Mouse (Mus musculus) hindbrain, embryonic 12.5 days (tissue): ENCODE data around the gene Dcst2. TPM values are rescaled to one million over a fixed set of nuclear protein-coding genes. Genes with fewer than 3 reads are reported as not detected.
A peak's percentile ranks its signal among the peaks of the same experiment; 100 is the strongest.

Source experiments
- ATAC-seq: fragments of 200-750 bp; cut with Nextera tagmentation; 2 replicates; pipeline ENCODE4 v1.8.0; 2017; ENCODE audit warnings: moderate TSS enrichment; ENCODE audit not compliant: low FRiP score
- H3K27ac ChIP-seq: fragments of 300-500 bp; sonication (generic); 2 replicates; pipeline ENCODE4 v1.5.1; 2016; ENCODE audit warnings: mild to moderate bottlenecking
- H3K27me3 ChIP-seq: fragments of 300-500 bp; sonication (generic); 2 replicates; pipeline ENCODE4 v1.6.1; 2016; ENCODE audit warnings: mild to moderate bottlenecking
- H3K36me3 ChIP-seq: fragments of 300-500 bp; sonication (generic); 2 replicates; pipeline ENCODE4 v1.6.1; 2016; ENCODE audit warnings: mild to moderate bottlenecking
- H3K4me1 ChIP-seq: fragments of 300-500 bp; sonication (generic); 2 replicates; pipeline ENCODE4 v1.6.1; 2016
- H3K4me2 ChIP-seq: fragments of 300-500 bp; sonication (generic); replicated peaks from 2 replicates; pipeline ENCODE4 v1.6.1; 2016; ENCODE audit warnings: mild to moderate bottlenecking
- H3K4me3 ChIP-seq: fragments of 300-500 bp; sonication (generic); 2 replicates; pipeline ENCODE4 v1.5.1; 2016; ENCODE audit warnings: mild to moderate bottlenecking
- H3K9ac ChIP-seq: fragments of 300-500 bp; sonication (generic); 2 replicates; pipeline ENCODE4 v1.6.1; 2016; ENCODE audit warnings: mild to moderate bottlenecking, moderate library complexity
- H3K9me3 ChIP-seq: fragments of 300-500 bp; sonication (generic); replicated peaks from 2 replicates; pipeline ENCODE4 v1.6.1; 2016; ENCODE audit warnings: mild to moderate bottlenecking
- WGBS: fragments of 180-500 bp; shearing (Covaris S2); methylation state at CpG from one replicate; pipeline ENCODE4 v1.1.7; 2016; 5-methylcytosine and 5-hydroxymethylcytosine counted together
- polyA plus RNA-seq: library from polyadenylated mRNA; unstranded; fragments of >200 nt; fragmentation: Nextera tagmentation; extraction: Ambion mirVana; gene quantifications from 2 replicates; pipeline ENCODE4 v1.2.1, GENCODE M21; 2016

The Dcst2 gene
- polyA plus RNA-seq, 1 experiment from 2014 or later, result 0.12 TPM

DNA sequence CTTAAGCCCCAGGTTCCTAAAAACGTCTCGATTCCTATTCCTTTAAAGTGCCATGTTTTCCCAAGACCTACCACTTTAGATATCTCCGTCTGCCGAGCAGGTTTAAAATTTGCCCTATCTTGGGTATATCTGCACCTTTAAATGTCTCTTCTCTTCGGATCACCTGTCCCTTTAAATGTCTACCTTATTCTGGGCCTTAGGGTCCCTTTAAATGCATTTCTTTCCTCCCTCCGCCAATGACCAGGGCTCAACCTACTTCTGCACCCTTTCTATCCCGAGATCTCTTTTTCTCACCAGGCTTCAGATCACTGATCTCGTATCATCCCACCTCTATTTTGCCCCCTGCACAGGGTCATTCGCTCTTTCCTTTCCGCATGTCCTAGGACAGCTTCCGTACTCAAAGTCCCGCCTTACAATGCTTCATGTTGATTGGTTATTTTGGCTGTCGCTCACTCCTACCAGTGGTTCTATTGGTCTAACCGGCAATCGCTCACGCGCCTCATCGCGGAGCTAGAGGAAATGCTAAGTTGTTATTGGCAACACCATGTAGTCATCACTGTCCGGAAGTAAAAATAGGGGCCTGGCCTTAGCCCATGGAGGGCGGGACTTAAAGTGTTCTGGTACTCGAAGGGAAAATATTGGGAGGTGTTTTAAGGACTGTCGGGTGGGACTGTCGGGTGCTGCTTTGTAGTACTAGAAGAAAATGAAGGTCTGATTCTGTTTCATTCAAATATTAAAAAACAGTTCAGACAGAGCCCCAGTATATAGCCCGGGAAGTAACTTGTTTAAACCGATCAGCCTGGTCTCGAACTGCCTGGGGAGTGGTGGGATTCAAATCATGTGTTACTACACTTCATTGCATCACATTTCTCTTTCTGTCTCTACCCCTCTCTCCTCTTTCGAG is 50.0 kb downstream of the Dcst2 start, which contains the start of gene Flad1:
TSS of gene Flad1 (minus strand) at position 381 of the 904 bp plus-strand sequence.
- H3K9me3 ChIP-seq, result no peaks in the 10 kb centered on the region
- WGBS, result 6% methylated on average over 28 of the region's 28 CpGs
- peaks cover 20% of the 10 kb centered on the region for H3K4me1 ChIP-seq
- H3K27ac ChIP-seq, result peak within 1 kb of the TSS; percentile 40
- peak within 1 kb of the TSS; percentile 60 for H3K9ac ChIP-seq
- H3K4me3 ChIP-seq, result peak within 1 kb of the TSS; percentile 44
- H3K27me3 ChIP-seq, result no peaks in the 10 kb centered on the region
- H3K4me2 ChIP-seq, result peak within 1 kb of the TSS; percentile 65
- peaks cover 25% of the 10 kb centered on the region for H3K36me3 ChIP-seq
- peak; percentile 100 for ATAC-seq

DNA sequence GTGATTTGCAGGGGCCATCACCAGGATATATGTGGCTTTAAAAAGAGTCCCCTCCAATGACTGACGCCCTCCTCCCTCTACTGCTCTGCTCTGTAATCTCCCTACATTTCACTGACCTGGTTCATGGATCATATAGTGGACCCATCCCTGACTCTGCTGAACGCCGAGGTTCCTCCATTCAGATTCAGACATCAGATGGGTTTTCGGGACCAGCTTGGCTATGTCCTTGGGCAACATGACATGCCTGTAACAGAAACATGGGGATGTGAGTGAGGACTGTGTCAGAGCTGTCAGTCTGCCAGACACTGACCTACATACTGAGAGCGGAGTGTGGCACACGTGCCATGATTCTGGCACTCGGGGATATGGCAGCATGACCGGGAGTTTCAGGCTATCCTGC is 54.4 kb downstream of the Dcst2 start:
- no peak overlapping the region for H3K4me2 ChIP-seq
- no peak overlapping the region for H3K27ac ChIP-seq
- WGBS, result 97% methylated on average over 8 of the region's 8 CpGs
- peaks cover 25% of the 10 kb centered on the region for H3K36me3 ChIP-seq
- ATAC-seq, result no peak
- peaks cover 32% of the 10 kb centered on the region for H3K4me1 ChIP-seq
- no peaks in the 10 kb centered on the region for H3K9me3 ChIP-seq
- H3K9ac ChIP-seq, result no peak overlapping the region
- H3K27me3 ChIP-seq, result no peaks in the 10 kb centered on the region
- H3K4me3 ChIP-seq, result no peak overlapping the region

GRCm38 (mm10) chr3:89417131-89417530 is 55.4 kb downstream of the Dcst2 start:
- H3K27ac ChIP-seq, result peak overlapping the region; percentile 78; the same call in 1 of the 2 replicates
- ATAC-seq, result no peak
- H3K9ac ChIP-seq, result peak overlapping the region; percentile 60
- H3K9me3 ChIP-seq, result no peaks in the 10 kb centered on the region
- peaks cover 25% of the 10 kb centered on the region for H3K36me3 ChIP-seq
- no peaks in the 10 kb centered on the region for H3K27me3 ChIP-seq
- H3K4me2 ChIP-seq, result peak overlapping the region; percentile 85
- peaks cover 40% of the 10 kb centered on the region for H3K4me1 ChIP-seq
- peak overlapping the region; percentile 59 for H3K4me3 ChIP-seq
- 36% methylated on average over 2 of the region's 2 CpGs for WGBS

DNA sequence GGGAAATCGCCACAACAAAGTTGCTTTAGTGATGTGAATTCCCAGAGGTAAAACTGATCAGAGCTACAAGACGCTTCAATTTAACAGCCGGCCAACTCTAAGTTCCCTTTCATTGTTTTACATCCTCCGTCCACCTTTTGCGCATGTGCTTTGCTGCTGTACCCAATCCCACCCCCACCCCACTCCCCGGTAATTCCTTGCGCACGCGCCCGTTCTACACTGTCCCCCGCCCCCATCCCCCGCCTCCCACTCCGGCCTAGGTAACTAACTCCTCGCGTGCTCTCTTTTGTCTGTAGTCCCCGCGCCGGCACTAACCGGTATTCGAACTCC is 56.0 kb downstream of the Dcst2 start:
- Histone ChIP-seq H3K4me1 (peaks cover 43% of the 10 kb centered on the region), H3K9ac (peak overlapping the region; percentile 60)
- WGBS, result under 1% methylated on average over 20 of the region's 20 CpGs

GRCm38 (mm10) chr3:89418170-89418860 is 56.5 kb downstream of the Dcst2 start, which contains the start of the genes Cks1b and Shc1:
Gene Cks1b, minus strand, starts transcription at chr3:89418383.
Gene Shc1, plus strand, starts transcription at chr3:89418443.
- peaks cover 45% of the 10 kb centered on the region for H3K4me1 ChIP-seq
- peaks cover 25% of the 10 kb centered on the region for H3K36me3 ChIP-seq
- peak within 1 kb of the TSS; percentile 85 for H3K4me2 ChIP-seq
- H3K27me3 ChIP-seq, result no peaks in the 10 kb centered on the region
- ATAC-seq, result peak; percentile 97
- peak within 1 kb of the TSS; percentile 59 for H3K4me3 ChIP-seq
- under 1% methylated on average over 39 of the region's 39 CpGs for WGBS
- peak within 1 kb of the TSS; percentile 72 for H3K9ac ChIP-seq
- no peaks in the 10 kb centered on the region for H3K9me3 ChIP-seq
- H3K27ac ChIP-seq, result peak within 1 kb of the TSS; percentile 91

More for the DNA sequence above, 56.0 kb downstream of the Dcst2 start:
- Histone ChIP-seq H3K27ac (peak overlapping the region; percentile 78), H3K9me3 (no peaks in the 10 kb centered on the region), H3K27me3 (no peaks in the 10 kb centered on the region), H3K4me3 (peak overlapping the region; percentile 59), H3K36me3 (peaks cover 25% of the 10 kb centered on the region), H3K4me2 (peak overlapping the region; percentile 85)
- ATAC-seq, result peak; percentile 47

- peak overlapping the region; percentile 91 for H3K27ac ChIP-seq
- H3K4me1 ChIP-seq, result peaks cover 46% of the 10 kb centered on the region
- H3K4me2 ChIP-seq, result peak overlapping the region; percentile 85
- H3K27me3 ChIP-seq, result no peaks in the 10 kb centered on the region
- peak; percentile 20 for ATAC-seq
- H3K4me3 ChIP-seq, result peak overlapping the region; percentile 59
- H3K36me3 ChIP-seq, result peaks cover 23% of the 10 kb centered on the region
- H3K9ac ChIP-seq, result peak overlapping the region; percentile 72
- under 1% methylated on average over 16 of the region's 16 CpGs for WGBS
- no peaks in the 10 kb centered on the region for H3K9me3 ChIP-seq
These were observed 57.1 kb downstream of the Dcst2 start for GRCm38 (mm10) chr3:89418861-89419250.

DNA sequence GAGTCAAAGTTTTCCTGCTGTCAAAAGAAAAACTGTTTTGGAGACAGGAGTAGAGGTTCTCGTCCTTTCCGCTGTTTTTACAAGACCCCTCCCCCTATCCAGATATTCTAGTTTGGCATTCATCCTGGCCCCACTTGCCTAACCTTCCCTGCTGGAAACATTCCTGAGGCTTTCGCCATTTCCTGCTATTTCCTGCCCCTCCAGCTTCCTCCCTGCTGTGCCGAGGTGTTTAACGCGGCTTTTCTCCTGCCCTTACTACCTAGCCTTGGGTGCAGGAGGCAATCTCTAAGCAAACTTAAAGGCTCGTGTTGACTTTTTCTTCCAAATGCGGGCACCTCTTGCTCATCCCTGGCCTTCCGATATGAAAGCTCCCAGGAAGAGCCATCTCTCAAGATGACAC is 57.8 kb downstream of the Dcst2 start:
- Histone ChIP-seq H3K36me3 (peaks cover 19% of the 10 kb centered on the region), H3K9me3 (no peaks in the 10 kb centered on the region), H3K27me3 (no peaks in the 10 kb centered on the region), H3K4me2 (peak overlapping the region; percentile 85), H3K27ac (peak overlapping the region; percentile 91), H3K4me1 (peaks cover 46% of the 10 kb centered on the region), H3K4me3 (peak overlapping the region; percentile 59), H3K9ac (peak overlapping the region; percentile 72)
- WGBS, result 3% methylated on average over 9 of the region's 9 CpGs
- no peak for ATAC-seq

GRCm38 (mm10) chr3:89419981-89420380 is 58.2 kb downstream of the Dcst2 start:
- no peak for ATAC-seq
- Histone ChIP-seq H3K27ac (peak overlapping the region; percentile 91), H3K9ac (peak overlapping the region; percentile 72), H3K9me3 (no peaks in the 10 kb centered on the region), H3K27me3 (no peaks in the 10 kb centered on the region), H3K4me1 (peaks cover 46% of the 10 kb centered on the region), H3K4me2 (peak overlapping the region; percentile 85), H3K36me3 (peaks cover 19% of the 10 kb centered on the region), H3K4me3 (peak overlapping the region; percentile 59)
- 33% methylated on average over 3 of the region's 3 CpGs for WGBS

- WGBS, result 72% methylated on average over 2 of the region's 2 CpGs
- Histone ChIP-seq H3K9ac (no peak overlapping the region), H3K4me3 (no peak overlapping the region), H3K27ac (peak overlapping the region; percentile 67; the same call in 1 of the 2 replicates), H3K27me3 (no peaks in the 10 kb centered on the region), H3K4me1 (peaks cover 46% of the 10 kb centered on the region), H3K9me3 (no peaks in the 10 kb centered on the region), H3K4me2 (peak overlapping the region; percentile 65), H3K36me3 (peaks cover 21% of the 10 kb centered on the region)
- no peak for ATAC-seq
These were observed 58.6 kb downstream of the Dcst2 start for GRCm38 (mm10) chr3:89420421-89420820.

- H3K4me3 ChIP-seq, result peak overlapping the region; percentile 38
- ATAC-seq, result peak; percentile 24; the same call in 1 of the 2 replicates
- H3K4me1 ChIP-seq, result peaks cover 46% of the 10 kb centered on the region
- peak overlapping the region; percentile 65 for H3K4me2 ChIP-seq
- H3K9ac ChIP-seq, result peak overlapping the region; percentile 64
- no peaks in the 10 kb centered on the region for H3K9me3 ChIP-seq
- peak overlapping the region; percentile 67 for H3K27ac ChIP-seq
- no peaks in the 10 kb centered on the region for H3K27me3 ChIP-seq
- H3K36me3 ChIP-seq, result peaks cover 13% of the 10 kb centered on the region
- 4% methylated on average over 11 of the region's 11 CpGs for WGBS
These were observed 59.4 kb downstream of the Dcst2 start for GRCm38 (mm10) chr3:89421002-89421774.

DNA sequence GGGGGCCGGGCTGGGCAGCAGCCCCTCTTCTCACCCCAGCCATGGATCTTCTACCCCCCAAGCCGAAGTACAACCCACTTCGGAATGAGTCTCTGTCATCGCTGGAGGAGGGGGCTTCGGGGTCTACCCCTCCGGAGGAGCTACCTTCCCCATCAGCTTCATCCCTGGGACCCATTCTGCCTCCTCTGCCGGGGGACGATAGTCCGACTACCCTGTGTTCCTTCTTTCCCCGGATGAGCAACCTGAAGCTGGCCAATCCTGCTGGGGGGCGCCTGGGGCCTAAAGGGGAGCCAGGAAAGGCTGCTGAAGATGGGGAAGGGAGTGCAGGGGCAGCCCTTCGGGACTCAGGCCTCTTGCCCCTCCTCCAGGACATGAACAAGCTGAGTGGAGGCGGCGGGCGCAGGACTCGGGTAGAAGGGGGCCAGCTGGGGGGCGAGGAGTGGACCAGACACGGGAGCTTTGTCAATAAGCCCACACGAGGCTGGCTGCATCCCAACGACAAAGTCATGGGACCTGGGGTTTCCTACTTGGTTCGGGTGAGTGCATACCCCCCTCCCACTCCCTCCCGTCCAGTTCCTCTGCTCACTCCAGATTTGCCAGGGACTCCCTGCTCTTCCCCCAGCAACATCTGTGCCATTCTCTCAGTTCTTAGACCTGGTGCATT is 60.2 kb downstream of the Dcst2 start:
- H3K9ac ChIP-seq, result peak overlapping the region; percentile 64
- H3K27me3 ChIP-seq, result no peaks in the 10 kb centered on the region
- H3K9me3 ChIP-seq, result no peaks in the 10 kb centered on the region
- peak overlapping the region; percentile 38 for H3K4me3 ChIP-seq
- WGBS, result 5% methylated on average over 21 of the region's 22 CpGs
- ATAC-seq, result no peak
- peak overlapping the region; percentile 67 for H3K27ac ChIP-seq
- peak overlapping the region; percentile 65 for H3K4me2 ChIP-seq
- peaks cover 39% of the 10 kb centered on the region for H3K4me1 ChIP-seq
- peaks cover 14% of the 10 kb centered on the region for H3K36me3 ChIP-seq
